In the genomic region with DNA sequence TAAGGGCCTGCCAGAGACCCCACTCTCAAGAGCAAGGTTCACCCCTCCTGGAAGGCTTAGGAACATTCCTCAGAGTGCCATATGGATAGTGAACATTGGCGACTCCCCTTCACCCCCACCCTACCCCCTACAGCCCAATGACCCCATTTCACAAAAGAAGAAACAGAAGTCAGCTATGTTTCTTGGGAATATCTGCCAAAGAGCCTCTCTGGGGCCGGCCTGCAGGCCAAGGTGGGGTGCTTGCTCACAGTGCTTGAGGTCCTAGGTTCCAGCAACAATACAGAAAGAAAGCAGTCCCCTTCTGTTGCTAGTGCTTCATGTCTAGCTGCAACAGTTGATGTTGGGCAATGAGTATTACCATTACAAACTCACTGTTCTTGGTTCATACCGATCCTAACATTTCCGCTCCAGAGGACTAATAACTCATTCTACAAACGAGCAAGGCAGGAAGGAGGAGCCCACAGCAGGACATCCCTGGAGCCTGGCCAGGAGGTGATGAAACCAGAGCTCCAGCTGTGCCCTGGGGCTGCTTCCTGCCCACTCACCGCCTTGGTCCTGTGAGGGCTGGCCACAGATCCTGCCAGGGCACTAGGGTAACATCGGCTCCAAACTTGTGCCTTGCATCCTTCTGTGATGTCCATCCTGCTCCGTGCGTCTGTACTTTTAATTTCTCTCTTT, we compare ENCODE assay signal across 8 mouse cellular contexts. TPM values are rescaled to one million over a fixed set of nuclear protein-coding genes. Genes with fewer than 3 reads are reported as not detected.
DNase-seq lines count a peak whose midpoint lies in the region; ATAC-seq lines count a peak whose summit lies in the region.

No protein-coding gene starts in this region.

- WGBS in forebrain, embryonic 11.5 days, result 66% methylated on average over 9 of the region's 9 CpGs
- 56% methylated on average over 9 of the region's 9 CpGs for WGBS in forebrain, embryonic 13.5 days

- H3K4me3 ChIP-seq in forebrain, embryonic 11.5 days (ENCODE audit: low read depth, low read length), result no peak overlapping the region
- H3K4me3 ChIP-seq in forebrain, embryonic 13.5 days, result no peak overlapping the region

- H3K9ac ChIP-seq in forebrain, embryonic 11.5 days (ENCODE audit: low read length), result no peak overlapping the region
- H3K9ac ChIP-seq in forebrain, embryonic 13.5 days, result no peak overlapping the region

- peak; percentile 47 for DNase-seq in forebrain, embryonic 11.5 days (ENCODE audit: low spot score)
- DNase-seq in urinary bladder, postnatal 14 days (ENCODE audit: low spot score), result peak; percentile 80
- no peak for DNase-seq in urinary bladder, adult 2 months (ENCODE audit: low spot score)
- peak; percentile 70 to 73 for DNase-seq in kidney, adult 8-10 months
- peak; percentile 63 for DNase-seq in ovary, postnatal 36 days (ENCODE audit: low spot score)
- DNase-seq in thymus, postnatal 10 days (ENCODE audit: low spot score in 2 of 2), result no peak

- H3K36me3 ChIP-seq in forebrain, embryonic 11.5 days (ENCODE audit: control insufficient read depth, insufficient read depth, low read length), result no peaks in the 10 kb centered on the region; the same call in 1 of the 2 replicates
- H3K36me3 ChIP-seq in forebrain, embryonic 13.5 days (ENCODE audit: poor library complexity, severe bottlenecking), result peaks cover 22% of the 10 kb centered on the region

- no peaks in the 10 kb centered on the region for H3K9me3 ChIP-seq in forebrain, embryonic 11.5 days (ENCODE audit: control insufficient read depth, low read length)
- no peaks in the 10 kb centered on the region for H3K9me3 ChIP-seq in forebrain, embryonic 13.5 days (replicated peaks)

- no peaks in the 10 kb centered on the region for H3K27me3 ChIP-seq in forebrain, embryonic 11.5 days (ENCODE audit: control insufficient read depth, insufficient read depth, low read length)
- no peaks in the 10 kb centered on the region for H3K27me3 ChIP-seq in forebrain, embryonic 13.5 days

- H3K27ac ChIP-seq in forebrain, embryonic 11.5 days (ENCODE audit: low read depth, low read length), result no peak overlapping the region
- no peak overlapping the region for H3K27ac ChIP-seq in forebrain, embryonic 13.5 days

- no peak for ATAC-seq in forebrain, embryonic 11.5 days (replicated peaks; ENCODE audit: low FRiP score)
- ATAC-seq in forebrain, embryonic 13.5 days, result no peak
- ATAC-seq in erythroid progenitor cell, adult 5-6 weeks (replicated peaks; ENCODE audit: low FRiP score, poor library complexity, severe bottlenecking), result no peak

- peaks cover 8% of the 10 kb centered on the region; the same call in 1 of the 2 replicates for H3K4me1 ChIP-seq in forebrain, embryonic 11.5 days (replicated peaks; ENCODE audit: control insufficient read depth, insufficient read depth, low read length)
- peaks cover 41% of the 10 kb centered on the region for H3K4me1 ChIP-seq in forebrain, embryonic 13.5 days

- no peak overlapping the region for H3K4me2 ChIP-seq in forebrain, embryonic 11.5 days (ENCODE audit: low read depth, low read length, severe bottlenecking)
- H3K4me2 ChIP-seq in forebrain, embryonic 13.5 days, result no peak overlapping the region

RNA-seq across cellular contexts. Expression of gene Slc25a29, which starts 3.6 kb away (rescaled TPM):
- polyA plus RNA-seq in forebrain, embryonic 11.5 days (2014; fragmentation: Nextera tagmentation; extraction: Ambion mirVana), result 13.8 and 14.6 TPM in 2 replicates
- polyA plus RNA-seq in forebrain, embryonic 13.5 days (2015; fragmentation: Nextera tagmentation; extraction: Ambion mirVana), result 21.2 and 22.1 TPM in 2 replicates
- 7.6 and 8.8 TPM in 2 replicates for polyA plus RNA-seq in urinary bladder, adult 2 months (2012; rRNA removed)
- 1.1 TPM in 1 of 2 replicates, not detected in the other for total RNA-seq in erythroid progenitor cell, adult 5-6 weeks (2015; ENCODE audit: low replicate concordance)
- not detected in 2 replicates for total RNA-seq in erythroid progenitor cell, adult 5-6 weeks (2017; ENCODE audit: low replicate concordance)

RNA-seq across cellular contexts. Expression of gene Slc25a47, which starts 3.7 kb away (rescaled TPM):
- polyA plus RNA-seq in forebrain, embryonic 11.5 days (2014; fragmentation: Nextera tagmentation; extraction: Ambion mirVana), result 10.0 and 12.2 TPM in 2 replicates
- 14.6 and 15.6 TPM in 2 replicates for polyA plus RNA-seq in forebrain, embryonic 13.5 days (2015; fragmentation: Nextera tagmentation; extraction: Ambion mirVana)
- 8.4 and 8.8 TPM in 2 replicates for polyA plus RNA-seq in urinary bladder, adult 2 months (2012; rRNA removed)
- total RNA-seq in erythroid progenitor cell, adult 5-6 weeks (2015; ENCODE audit: low replicate concordance), result 1.3 TPM in 1 of 2 replicates, not detected in the other
- 0.64 and 5.3 TPM in 2 replicates for total RNA-seq in erythroid progenitor cell, adult 5-6 weeks (2017; ENCODE audit: low replicate concordance)

RNA-seq across cellular contexts. Expression of gene Yy1, which starts 39.3 kb away (rescaled TPM):
- 20.8 and 22.1 TPM in 2 replicates for polyA plus RNA-seq in forebrain, embryonic 11.5 days (2014; fragmentation: Nextera tagmentation; extraction: Ambion mirVana)
- 15.8 and 17.3 TPM in 2 replicates for polyA plus RNA-seq in forebrain, embryonic 13.5 days (2015; fragmentation: Nextera tagmentation; extraction: Ambion mirVana)
- 25.2 and 33.8 TPM in 2 replicates for polyA plus RNA-seq in urinary bladder, adult 2 months (2012; rRNA removed)
- total RNA-seq in erythroid progenitor cell, adult 5-6 weeks (2015; ENCODE audit: low replicate concordance), result 25.2 and 44.4 TPM in 2 replicates
- total RNA-seq in erythroid progenitor cell, adult 5-6 weeks (2017; ENCODE audit: low replicate concordance), result 40.4 and 62.9 TPM in 2 replicates

Comparison
In these comparisons a context has a peak if more than half of its experiments do, and no peak if none do; other contexts are left out.
1. DNase-seq: peak in forebrain, embryonic 11.5 days (single experiment), urinary bladder, postnatal 14 days (single experiment), kidney, adult 8-10 months (2 of 2) and ovary, postnatal 36 days (single experiment); none in urinary bladder, adult 2 months (single experiment) and thymus, postnatal 10 days (0 of 2).